Mouse (Mus musculus) midbrain, embryonic 16.5 days (tissue): ENCODE measurements around the gene Zfp961. TPM values are rescaled to one million over a fixed set of nuclear protein-coding genes. Genes with fewer than 3 reads are reported as not detected.

ENCODE experiments used
- ATAC-seq: fragments of 200-750 bp; cut with Nextera tagmentation; 2 replicates; pipeline ENCODE4 v1.8.0; 2017; ENCODE audit warnings: moderate TSS enrichment
- H3K27ac ChIP-seq: fragments of 300-500 bp; sonication (generic); 2 replicates; pipeline ENCODE4 v1.5.1; 2014; ENCODE audit warnings: mild to moderate bottlenecking, low read length, mixed read lengths
- H3K27me3 ChIP-seq: fragments of 300-500 bp; sonication (generic); 2 replicates; pipeline ENCODE4 v1.6.1; 2014; ENCODE audit warnings: low read depth, low read length, mixed read lengths; ENCODE audit not compliant: control insufficient read depth, insufficient read depth
- H3K36me3 ChIP-seq: fragments of 300-500 bp; sonication (generic); 2 replicates; pipeline ENCODE4 v1.6.1; 2014; ENCODE audit warnings: mild to moderate bottlenecking, low read length, moderate library complexity, mixed read lengths; ENCODE audit not compliant: control insufficient read depth, insufficient read depth
- H3K4me1 ChIP-seq: fragments of 300-500 bp; sonication (generic); 2 replicates; pipeline ENCODE4 v1.6.1; 2014; ENCODE audit warnings: mild to moderate bottlenecking, low read length, mixed read lengths; ENCODE audit not compliant: control insufficient read depth, insufficient read depth
- H3K4me2 ChIP-seq: fragments of 300-500 bp; sonication (generic); 2 replicates; pipeline ENCODE4 v1.6.1; 2014; ENCODE audit warnings: mild to moderate bottlenecking, low read length, mixed read lengths
- H3K4me3 ChIP-seq: fragments of 300-500 bp; sonication (generic); 2 replicates; pipeline ENCODE4 v1.5.1; 2014; ENCODE audit warnings: low read depth, mild to moderate bottlenecking, low read length, moderate library complexity, mixed read lengths
- H3K9ac ChIP-seq: fragments of 300-500 bp; sonication (generic); 2 replicates; pipeline ENCODE4 v1.6.1; 2014; ENCODE audit warnings: low read depth, low read length, mixed read lengths
- H3K9me3 ChIP-seq: fragments of 300-500 bp; sonication (generic); replicated peaks from 2 replicates; pipeline ENCODE4 v1.6.1; 2014; ENCODE audit warnings: mild to moderate bottlenecking, low read length, mixed read lengths; ENCODE audit not compliant: control insufficient read depth, poor library complexity, severe bottlenecking
- WGBS: fragments of 180-500 bp; shearing (Covaris S2); extraction: QIAGEN DNeasy Blood & Tissue Kit; methylation state at CpG from one replicate; pipeline ENCODE4 v1.1.7; 2014; 5-methylcytosine and 5-hydroxymethylcytosine counted together
- polyA plus RNA-seq: library from polyadenylated mRNA; unstranded; fragments of >200 nt; fragmentation: Nextera tagmentation; extraction: Ambion mirVana; gene quantifications from 2 replicates; pipeline ENCODE4 v1.2.1, GENCODE M21; 2015

Zfp961 gene
- polyA plus RNA-seq, 1 experiment from 2014 or later = 17.6 TPM

DNA sequence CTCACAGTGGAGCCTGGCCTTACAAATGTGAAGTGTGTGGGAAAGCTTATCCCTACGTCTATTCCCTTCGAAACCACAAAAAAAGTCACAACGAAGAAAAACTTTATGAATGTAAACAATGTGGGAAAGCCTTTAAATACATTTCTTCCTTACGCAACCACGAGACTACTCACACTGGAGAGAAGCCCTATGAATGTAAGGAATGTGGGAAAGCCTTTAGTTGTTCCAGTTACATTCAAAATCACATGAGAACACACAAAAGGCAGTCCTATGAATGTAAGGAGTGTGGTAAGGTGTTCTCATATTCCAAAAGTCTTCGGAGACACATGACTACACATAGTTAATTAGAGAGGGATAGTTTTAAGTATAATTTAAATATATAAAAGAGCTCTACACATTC lies 17.8 kb downstream of the Zfp961 start:
- H3K9me3 ChIP-seq = no peaks in the 10 kb centered on the region; the same call in 1 of the 2 replicates
- no peak overlapping the region for H3K27ac ChIP-seq
- H3K4me3 ChIP-seq = no peak overlapping the region
- no peak overlapping the region for H3K4me2 ChIP-seq
- WGBS = 92% methylated on average over 6 of the region's 6 CpGs
- no peak overlapping the region for H3K9ac ChIP-seq
- no peaks in the 10 kb centered on the region for H3K4me1 ChIP-seq
- ATAC-seq = no peak
- no peaks in the 10 kb centered on the region for H3K27me3 ChIP-seq
- peaks cover 32% of the 10 kb centered on the region for H3K36me3 ChIP-seq

DNA sequence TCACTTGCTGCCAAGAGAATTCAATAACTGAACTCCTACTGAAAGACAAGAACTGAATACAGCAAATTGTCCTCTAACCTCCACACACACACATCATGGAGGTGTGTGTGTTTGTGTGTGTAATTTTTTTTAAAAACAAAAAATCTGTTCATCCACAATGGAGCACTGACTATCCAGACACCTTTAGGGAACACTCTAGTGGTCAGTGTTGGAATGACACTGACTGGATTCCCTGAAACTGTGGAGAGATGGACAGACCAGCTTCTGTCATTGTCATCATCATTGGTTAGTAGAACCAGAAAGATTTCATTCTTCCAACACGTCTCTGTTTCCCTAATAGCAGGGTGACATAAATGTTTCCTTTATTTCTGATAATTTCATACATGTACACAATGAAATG lies 21.1 kb downstream of the Zfp961 start:
- Histone ChIP-seq H3K4me1 (no peaks in the 10 kb centered on the region), H3K4me3 (no peak overlapping the region), H3K27me3 (no peaks in the 10 kb centered on the region), H3K36me3 (peaks cover 17% of the 10 kb centered on the region), H3K4me2 (no peak overlapping the region), H3K27ac (no peak overlapping the region), H3K9ac (no peak overlapping the region), H3K9me3 (no peaks in the 10 kb centered on the region; the same call in 1 of the 2 replicates)
- peak; percentile 60; the same call in 1 of the 2 replicates for ATAC-seq
- WGBS = 86% methylated on average over 1 of the region's 1 CpGs

DNA sequence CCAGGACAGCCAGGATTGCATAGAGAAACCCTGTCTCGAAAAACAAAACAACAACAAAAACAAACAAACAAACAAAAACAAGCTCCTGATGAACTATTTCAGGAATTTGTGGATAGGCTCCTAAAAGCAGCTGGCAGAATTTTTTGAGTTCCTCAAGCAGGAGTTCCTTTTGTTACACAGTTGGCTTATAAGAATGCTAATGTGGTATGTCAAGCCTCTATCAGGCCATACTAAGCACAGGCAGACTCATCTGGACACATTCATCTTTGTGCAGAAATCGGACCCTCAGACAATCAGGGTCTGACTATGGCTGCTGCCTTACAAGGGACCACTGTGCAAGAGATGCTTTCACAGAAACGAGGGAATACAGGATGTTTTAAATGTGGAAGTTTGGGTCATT lies 23.4 kb downstream of the Zfp961 start:
- Histone ChIP-seq H3K27me3 (no peaks in the 10 kb centered on the region), H3K4me1 (no peaks in the 10 kb centered on the region), H3K4me2 (no peak overlapping the region), H3K9ac (no peak overlapping the region), H3K27ac (no peak overlapping the region), H3K36me3 (no peaks in the 10 kb centered on the region), H3K9me3 (no peaks in the 10 kb centered on the region), H3K4me3 (no peak overlapping the region)
- WGBS = 76% methylated on average over 3 of the region's 3 CpGs
- no peak for ATAC-seq

GRCm38 (mm10) chr8:71981032-71981431 lies 30.2 kb downstream of the Zfp961 start:
- Histone ChIP-seq H3K36me3 (no peaks in the 10 kb centered on the region), H3K4me1 (no peaks in the 10 kb centered on the region), H3K9ac (no peak overlapping the region), H3K27ac (no peak overlapping the region), H3K4me3 (no peak overlapping the region), H3K27me3 (no peaks in the 10 kb centered on the region), H3K9me3 (no peaks in the 10 kb centered on the region), H3K4me2 (no peak overlapping the region)
- ATAC-seq = no peak
- WGBS = 73% methylated on average over 2 of the region's 2 CpGs

DNA sequence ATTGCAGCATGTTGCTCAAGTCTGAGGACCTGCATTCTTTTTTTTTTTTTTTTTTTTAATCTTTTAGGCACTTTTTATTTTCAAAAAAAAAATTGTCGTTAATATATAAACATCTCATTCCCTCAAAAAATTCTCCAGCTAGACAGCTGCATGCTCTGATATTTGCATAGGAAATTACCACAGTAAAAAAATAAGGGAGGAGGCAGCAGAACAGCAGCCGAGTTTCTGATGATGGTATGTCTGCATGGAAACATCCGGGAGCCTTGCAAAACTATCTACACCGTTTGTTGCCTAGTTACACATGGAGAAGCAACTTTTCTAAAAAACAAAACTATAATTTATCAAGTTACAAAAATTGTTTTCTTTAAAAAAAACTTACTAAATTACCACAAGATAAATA lies 30.6 kb downstream of the Zfp961 start:
- no peak for ATAC-seq
- Histone ChIP-seq H3K27ac (no peak overlapping the region), H3K27me3 (no peaks in the 10 kb centered on the region), H3K36me3 (no peaks in the 10 kb centered on the region), H3K4me1 (no peaks in the 10 kb centered on the region), H3K9me3 (no peaks in the 10 kb centered on the region), H3K4me2 (no peak overlapping the region), H3K9ac (no peak overlapping the region), H3K4me3 (no peak overlapping the region)
- WGBS = 89% methylated on average over 4 of the region's 4 CpGs

DNA sequence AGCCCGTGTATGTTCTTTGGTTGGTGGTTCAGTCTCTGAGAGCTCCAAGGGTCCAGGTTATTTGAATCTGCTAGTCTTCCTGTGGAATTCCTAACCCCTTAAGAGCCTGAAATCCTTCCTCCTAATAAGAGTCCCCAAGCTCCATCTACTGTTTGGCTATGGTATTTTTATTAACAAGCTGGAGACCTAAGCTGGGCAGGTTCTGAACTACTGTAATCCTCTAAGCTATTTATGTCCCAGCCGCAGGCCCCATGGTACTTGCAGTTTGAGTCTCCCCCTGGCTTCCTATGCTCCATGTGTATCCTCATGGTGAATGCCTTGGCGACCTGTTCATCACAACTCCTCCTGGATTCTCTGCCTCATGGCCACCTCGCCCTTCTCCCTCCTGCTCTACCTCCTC lies 33.8 kb downstream of the Zfp961 start:
- Histone ChIP-seq H3K36me3 (no peaks in the 10 kb centered on the region), H3K4me1 (peaks cover 4% of the 10 kb centered on the region), H3K9ac (no peak overlapping the region), H3K9me3 (no peaks in the 10 kb centered on the region), H3K27ac (no peak overlapping the region), H3K4me3 (no peak overlapping the region), H3K27me3 (no peaks in the 10 kb centered on the region; the same call in 1 of the 2 replicates), H3K4me2 (no peak overlapping the region)
- ATAC-seq = no peak
- 64% methylated on average over 4 of the region's 4 CpGs for WGBS

DNA sequence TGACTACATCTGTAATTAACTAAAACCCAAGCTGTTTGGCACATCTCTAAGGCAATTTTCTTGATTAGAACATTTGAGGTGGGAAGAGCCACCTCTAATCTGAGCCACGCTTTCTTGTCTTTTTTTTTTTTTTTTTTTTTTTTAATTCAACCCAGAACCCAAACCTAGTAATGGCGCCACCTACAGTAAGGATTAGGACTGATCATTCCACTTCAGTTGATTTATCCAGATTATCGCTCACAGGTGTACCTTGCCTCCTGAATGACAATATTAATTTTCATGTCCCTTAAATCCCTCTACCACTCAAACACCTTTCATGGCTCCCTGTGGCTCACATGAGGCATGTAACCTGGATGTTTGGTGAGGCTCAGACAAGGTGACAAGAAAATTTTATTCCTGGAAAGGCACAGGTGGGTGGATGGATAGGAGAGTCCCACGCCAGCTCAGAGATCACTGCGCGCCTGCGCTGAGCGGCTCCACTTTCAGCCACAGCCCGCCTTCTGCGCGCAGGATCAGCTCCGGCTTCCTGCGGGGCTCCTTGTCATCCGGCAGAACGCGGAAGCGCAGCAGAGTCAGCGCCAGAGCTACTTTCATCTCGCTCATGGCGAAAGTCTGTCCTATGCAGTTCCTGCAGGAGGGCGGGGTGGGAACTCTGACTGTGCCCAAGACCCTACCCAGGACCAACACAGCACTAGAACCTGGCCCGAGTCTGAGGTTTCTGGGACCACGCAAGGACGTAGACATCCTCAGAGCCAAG lies 37.5 kb downstream of the Zfp961 start:
- Histone ChIP-seq H3K36me3 (no peaks in the 10 kb centered on the region), H3K27me3 (no peaks in the 10 kb centered on the region; the same call in 1 of the 2 replicates)
- 13% methylated on average over 24 of the region's 24 CpGs for WGBS

GRCm38 (mm10) chr8:71988867-71989599 lies 38.2 kb downstream of the Zfp961 start:
- no peak; the same call in none of the 2 replicates for ATAC-seq
- H3K4me1 ChIP-seq = peaks cover 4% of the 10 kb centered on the region
- WGBS = 58% methylated on average over 13 of the region's 13 CpGs

More for the DNA sequence above, 37.5 kb downstream of the Zfp961 start:
- Histone ChIP-seq H3K4me3 (peak overlapping the region; percentile 48), H3K9ac (peak overlapping the region; percentile 73), H3K4me1 (peaks cover 4% of the 10 kb centered on the region), H3K4me2 (peak overlapping the region; percentile 77), H3K27ac (peak overlapping the region; percentile 78), H3K9me3 (no peaks in the 10 kb centered on the region)
- ATAC-seq = peak; percentile 95

DNA sequence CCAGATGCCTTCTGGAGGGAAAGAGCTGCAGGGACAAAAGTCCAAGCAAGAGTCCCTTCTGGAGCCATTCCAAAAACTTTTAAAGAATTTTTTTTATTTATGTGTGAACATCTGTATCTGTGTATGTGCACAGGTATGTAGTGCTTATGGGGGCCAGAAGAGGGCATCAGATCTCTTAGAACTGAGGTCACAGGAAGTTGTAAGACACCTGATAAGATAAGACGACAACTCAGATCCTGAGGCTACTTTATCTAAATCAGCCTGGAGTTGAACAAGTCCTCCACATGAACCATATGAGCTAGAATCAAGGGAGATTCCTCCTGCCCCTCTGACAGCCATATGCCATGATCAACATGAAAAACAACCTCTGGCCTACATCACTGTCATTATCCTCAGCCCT lies 48.6 kb downstream of the Zfp961 start:
- no peak overlapping the region for H3K4me2 ChIP-seq
- no peaks in the 10 kb centered on the region for H3K4me1 ChIP-seq
- H3K4me3 ChIP-seq = no peak overlapping the region
- H3K9me3 ChIP-seq = no peaks in the 10 kb centered on the region
- H3K27me3 ChIP-seq = no peaks in the 10 kb centered on the region
- WGBS = 92% methylated on average over 1 of the region's 1 CpGs
- no peak overlapping the region for H3K9ac ChIP-seq
- no peak for ATAC-seq
- H3K27ac ChIP-seq = no peak overlapping the region
- no peaks in the 10 kb centered on the region for H3K36me3 ChIP-seq

More at GRCm38 (mm10) chr8:71988867-71989599, 38.2 kb downstream of the Zfp961 start:
- H3K27ac ChIP-seq = peak overlapping the region; percentile 78
- no peaks in the 10 kb centered on the region for H3K36me3 ChIP-seq
- peak overlapping the region; percentile 48 for H3K4me3 ChIP-seq
- H3K9ac ChIP-seq = peak overlapping the region; percentile 73
- no peaks in the 10 kb centered on the region; the same call in 1 of the 2 replicates for H3K27me3 ChIP-seq
- peak overlapping the region; percentile 77 for H3K4me2 ChIP-seq
- no peaks in the 10 kb centered on the region for H3K9me3 ChIP-seq
